Mouse (Mus musculus) intestine, embryonic 16.5 days (tissue): ENCODE results near the gene Casp1. TPM values are rescaled to one million over a fixed set of nuclear protein-coding genes. Genes with fewer than 3 reads are reported as not detected.

Experiments used
- ATAC-seq: fragments of 200-750 bp; cut with Nextera tagmentation; 2 replicates; pipeline ENCODE4 v1.8.0; 2017; ENCODE audit warnings: moderate TSS enrichment, moderate library complexity
- H3K27ac ChIP-seq: fragments of 300-500 bp; sonication (generic); 2 replicates; pipeline ENCODE4 v1.5.1; 2014; ENCODE audit warnings: mild to moderate bottlenecking, low read length
- H3K27me3 ChIP-seq: fragments of 300-500 bp; sonication (generic); replicated peaks from 2 replicates; pipeline ENCODE4 v1.6.1; 2014; ENCODE audit warnings: low read length, control low read depth, mixed read lengths; ENCODE audit not compliant: control insufficient read depth, insufficient read depth
- H3K36me3 ChIP-seq: fragments of 300-500 bp; sonication (generic); 2 replicates; pipeline ENCODE4 v1.6.1; 2014; ENCODE audit warnings: low read length, control low read depth; ENCODE audit not compliant: control insufficient read depth, insufficient read depth
- H3K4me1 ChIP-seq: fragments of 300-500 bp; sonication (generic); 2 replicates; pipeline ENCODE4 v1.6.1; 2014; ENCODE audit warnings: low read length, control low read depth, mixed read lengths; ENCODE audit not compliant: control insufficient read depth, insufficient read depth
- H3K4me2 ChIP-seq: fragments of 300-500 bp; sonication (generic); 2 replicates; pipeline ENCODE4 v1.6.1; 2014; ENCODE audit warnings: low read depth, low read length, control low read depth
- H3K4me3 ChIP-seq: fragments of 300-500 bp; sonication (generic); 2 replicates; pipeline ENCODE4 v1.5.1; 2014; ENCODE audit warnings: mild to moderate bottlenecking, low read length
- H3K9ac ChIP-seq: fragments of 300-500 bp; sonication (generic); 2 replicates; pipeline ENCODE4 v1.6.1; 2014; ENCODE audit warnings: low read depth, low read length
- H3K9me3 ChIP-seq: fragments of 300-500 bp; sonication (generic); 2 replicates; pipeline ENCODE4 v1.6.1; 2016; ENCODE audit warnings: low read length, control low read depth; ENCODE audit not compliant: control insufficient read depth
- WGBS: fragments of 180-500 bp; shearing (Covaris S2); extraction: QIAGEN DNeasy Blood & Tissue Kit; methylation state at CpG from one replicate; pipeline ENCODE4 v1.1.7; 2014; 5-methylcytosine and 5-hydroxymethylcytosine counted together
- polyA plus RNA-seq: library from polyadenylated mRNA; unstranded; fragments of >200 nt; fragmentation: Nextera tagmentation; extraction: Ambion mirVana; gene quantifications from 2 replicates; pipeline ENCODE4 v1.2.1, GENCODE M21; 2015

Casp1 gene
- polyA plus RNA-seq, 1 experiment from 2014 or later, result 6.9 TPM

DNA sequence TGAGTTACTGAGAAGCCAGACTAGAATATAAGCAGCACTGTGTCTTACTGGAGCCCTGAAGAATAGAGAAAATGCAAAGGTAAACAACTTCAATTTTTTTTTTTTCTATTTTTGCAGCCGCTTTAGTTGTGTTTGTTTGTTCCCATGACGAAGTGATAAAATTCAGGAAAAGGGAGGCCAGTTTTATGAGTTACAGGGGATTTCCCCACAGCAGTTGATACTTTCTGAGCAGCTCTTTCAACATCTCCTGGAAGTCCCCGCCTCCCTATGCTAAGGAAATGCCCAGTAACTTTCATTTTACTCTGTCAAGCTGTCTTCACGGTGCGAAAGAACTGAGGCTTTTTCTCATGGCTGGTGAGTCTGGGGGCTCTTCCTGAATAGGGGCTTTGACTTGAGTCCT, 10.2 kb downstream of the Casp1 start, which contains the start of gene Casp4:
Gene Casp4, plus strand, starts transcription at position 268 of the 400 bp plus-strand sequence.
- H3K27ac ChIP-seq, result 0 out of 2 replicates have a peak within 1 kb of the TSS, but pooled peaks have one; percentile 0
- H3K4me2 ChIP-seq, result peak within 1 kb of the TSS; percentile 41

GRCm38 (mm10) chr9:5310112-5310511, 11.8 kb downstream of the Casp1 start:
- no peak overlapping the region for H3K9ac ChIP-seq
- no peak overlapping the region for H3K4me3 ChIP-seq
- no peak for ATAC-seq

More for the DNA sequence above, 10.2 kb downstream of the Casp1 start, which contains the start of gene Casp4:
- no peaks in the 10 kb centered on the region for H3K27me3 ChIP-seq
- 41% methylated on average over 5 of the region's 5 CpGs for WGBS
- H3K4me1 ChIP-seq, result 0 out of 2 replicates have a peak, but pooled peaks cover 2% of the 10 kb centered on the region
- H3K9me3 ChIP-seq, result no peaks in the 10 kb centered on the region
- no peak within 1 kb of the TSS for H3K9ac ChIP-seq
- ATAC-seq, result peak; percentile 92
- no peaks in the 10 kb centered on the region for H3K36me3 ChIP-seq
- H3K4me3 ChIP-seq, result peak within 1 kb of the TSS; percentile 35

DNA sequence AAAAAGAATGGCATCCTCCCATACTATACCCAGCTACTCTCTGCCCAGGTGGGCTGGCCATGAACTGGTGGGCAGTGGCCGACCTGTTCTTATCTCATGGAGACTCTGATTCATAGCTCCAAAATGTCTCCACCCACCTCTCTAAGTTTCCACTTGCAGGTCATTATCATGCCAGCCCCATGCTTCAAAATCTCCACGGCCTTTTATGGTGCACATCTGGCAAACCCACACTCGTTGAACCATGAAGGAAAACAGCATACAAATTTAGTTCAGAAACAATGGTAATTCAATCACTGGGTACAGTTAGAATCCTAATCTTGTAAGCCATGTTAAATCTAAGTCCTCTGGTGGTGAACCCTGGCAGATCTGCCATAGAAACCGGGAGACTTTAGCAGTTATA, 13.1 kb downstream of the Casp1 start:
- Histone ChIP-seq H3K27ac (no peak overlapping the region), H3K4me1 (0 out of 2 replicates have a peak, but pooled peaks cover 2% of the 10 kb centered on the region), H3K4me3 (no peak overlapping the region), H3K4me2 (no peak overlapping the region), H3K9me3 (no peaks in the 10 kb centered on the region), H3K27me3 (no peaks in the 10 kb centered on the region), H3K36me3 (no peaks in the 10 kb centered on the region), H3K9ac (no peak overlapping the region)
- 66% methylated on average over 4 of the region's 4 CpGs for WGBS
- ATAC-seq, result no peak

More at GRCm38 (mm10) chr9:5310112-5310511, 11.8 kb downstream of the Casp1 start:
- Histone ChIP-seq H3K27ac (no peak overlapping the region), H3K4me2 (no peak overlapping the region), H3K36me3 (no peaks in the 10 kb centered on the region), H3K9me3 (no peaks in the 10 kb centered on the region), H3K4me1 (0 out of 2 replicates have a peak, but pooled peaks cover 2% of the 10 kb centered on the region), H3K27me3 (no peaks in the 10 kb centered on the region)

GRCm38 (mm10) chr9:5328204-5328603, 29.9 kb downstream of the Casp1 start:
- Histone ChIP-seq H3K4me2 (no peak overlapping the region), H3K4me3 (no peak overlapping the region), H3K36me3 (no peaks in the 10 kb centered on the region), H3K9me3 (no peaks in the 10 kb centered on the region), H3K4me1 (no peaks in the 10 kb centered on the region), H3K27ac (no peak overlapping the region), H3K27me3 (no peaks in the 10 kb centered on the region), H3K9ac (no peak overlapping the region)
- ATAC-seq, result no peak
- WGBS, result 66% methylated on average over 3 of the region's 3 CpGs

DNA sequence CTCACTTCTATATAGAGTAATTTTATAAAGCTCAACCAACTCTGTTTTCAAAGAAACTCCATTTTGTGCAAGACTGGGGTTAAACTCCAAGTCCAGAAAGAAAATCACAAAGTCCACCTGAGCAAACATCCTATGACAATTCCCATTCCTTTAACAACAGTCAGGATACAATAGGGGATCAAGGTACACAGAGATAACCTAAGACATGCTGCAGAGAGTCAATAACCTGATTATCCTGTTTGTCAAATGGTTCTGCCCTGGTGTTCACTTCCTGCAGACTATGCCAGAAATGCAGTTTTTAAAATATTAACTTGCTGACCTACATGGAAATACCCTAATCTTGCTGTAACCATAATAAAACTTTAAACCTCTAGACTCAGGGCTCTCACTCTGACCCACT, 34.1 kb downstream of the Casp1 start:
- no peaks in the 10 kb centered on the region for H3K27me3 ChIP-seq
- H3K4me1 ChIP-seq, result no peaks in the 10 kb centered on the region
- no peak overlapping the region for H3K4me3 ChIP-seq
- peak; percentile 100 for ATAC-seq
- H3K27ac ChIP-seq, result peak overlapping the region; percentile 76
- no peaks in the 10 kb centered on the region for H3K9me3 ChIP-seq
- no peak overlapping the region for H3K4me2 ChIP-seq
- H3K9ac ChIP-seq, result no peak overlapping the region
- no peaks in the 10 kb centered on the region for H3K36me3 ChIP-seq

- ATAC-seq, result no peak
These were observed 35.1 kb downstream of the Casp1 start for GRCm38 (mm10) chr9:5333422-5333821.

GRCm38 (mm10) chr9:5343092-5343491, 44.8 kb downstream of the Casp1 start:
- no peak for ATAC-seq
- Histone ChIP-seq H3K27ac (no peak overlapping the region), H3K9me3 (no peaks in the 10 kb centered on the region), H3K4me1 (no peaks in the 10 kb centered on the region), H3K27me3 (no peaks in the 10 kb centered on the region), H3K4me2 (no peak overlapping the region), H3K9ac (no peak overlapping the region), H3K4me3 (no peak overlapping the region), H3K36me3 (no peaks in the 10 kb centered on the region)
- WGBS, result 74% methylated on average over 1 of the region's 1 CpGs

More at GRCm38 (mm10) chr9:5333422-5333821, 35.1 kb downstream of the Casp1 start:
- WGBS, result 95% methylated on average over 1 of the region's 1 CpGs
- H3K4me3 ChIP-seq, result no peak overlapping the region
- no peaks in the 10 kb centered on the region for H3K4me1 ChIP-seq
- H3K9ac ChIP-seq, result no peak overlapping the region
- no peaks in the 10 kb centered on the region for H3K9me3 ChIP-seq
- H3K27ac ChIP-seq, result 0 out of 2 replicates have a peak overlapping the region, but pooled peaks have one; percentile 76
- H3K4me2 ChIP-seq, result no peak overlapping the region
- H3K36me3 ChIP-seq, result no peaks in the 10 kb centered on the region
- no peaks in the 10 kb centered on the region for H3K27me3 ChIP-seq

- H3K4me2 ChIP-seq, result no peak overlapping the region
- H3K36me3 ChIP-seq, result no peaks in the 10 kb centered on the region
- no peak overlapping the region for H3K27ac ChIP-seq
- 90% methylated on average over 4 of the region's 4 CpGs for WGBS
- H3K9me3 ChIP-seq, result no peaks in the 10 kb centered on the region
- H3K27me3 ChIP-seq, result no peaks in the 10 kb centered on the region
- ATAC-seq, result no peak
- no peak overlapping the region for H3K9ac ChIP-seq
- H3K4me3 ChIP-seq, result no peak overlapping the region
- no peaks in the 10 kb centered on the region for H3K4me1 ChIP-seq
These were observed 45.8 kb downstream of the Casp1 start for GRCm38 (mm10) chr9:5344090-5344489.

- Histone ChIP-seq H3K4me2 (peak within 1 kb of the TSS; percentile 33; the same call in 1 of the 2 replicates), H3K4me1 (no peaks in the 10 kb centered on the region), H3K36me3 (no peaks in the 10 kb centered on the region), H3K27me3 (no peaks in the 10 kb centered on the region), H3K9ac (peak within 1 kb of the TSS; percentile 42; the same call in 1 of the 2 replicates), H3K9me3 (no peaks in the 10 kb centered on the region), H3K27ac (peak within 1 kb of the TSS; percentile 79), H3K4me3 (peak within 1 kb of the TSS; percentile 25)
- ATAC-seq, result peak; percentile 76
- WGBS, result 45% methylated on average over 4 of the region's 4 CpGs
These were observed 47.1 kb downstream of the Casp1 start, which contains the start of gene Casp12 for GRCm38 (mm10) chr9:5345291-5345898. Gene Casp12 (plus strand): TSS chr9:5345430.
